Mouse (Mus musculus) midbrain, postnatal 0 days (tissue): Measurements from ENCODE around the gene Lypd1. TPM values are rescaled to one million over a fixed set of nuclear protein-coding genes. Genes with fewer than 3 reads are reported as not detected.

ENCODE experiments used
- ATAC-seq: fragments of 200-750 bp; cut with Nextera tagmentation; 2 replicates; pipeline ENCODE4 v1.8.0; 2017; ENCODE audit warnings: moderate number of reproducible peaks, mild to moderate bottlenecking, moderate TSS enrichment, moderate library complexity; ENCODE audit not compliant: low FRiP score
- DNase-seq: peaks from one replicate; pipeline ENCODE4 v3.0.0-alpha.2; 2015; ENCODE audit warnings: low spot score
- H3K27ac ChIP-seq: fragments of 300-500 bp; sonication (generic); 2 replicates; pipeline ENCODE4 v1.5.1; 2014; ENCODE audit warnings: low read depth, mild to moderate bottlenecking, low read length, mixed read lengths
- H3K27me3 ChIP-seq: fragments of 300-500 bp; sonication (generic); 2 replicates; pipeline ENCODE4 v1.6.1; 2014; ENCODE audit warnings: low read length, control low read depth, mixed read lengths; ENCODE audit not compliant: insufficient read depth
- H3K36me3 ChIP-seq: fragments of 300-500 bp; sonication (generic); 2 replicates; pipeline ENCODE4 v1.6.1; 2014; ENCODE audit warnings: low read length, control low read depth, mixed read lengths; ENCODE audit not compliant: insufficient read depth
- H3K4me1 ChIP-seq: fragments of 300-500 bp; sonication (generic); 2 replicates; pipeline ENCODE4 v1.6.1; 2014; ENCODE audit warnings: mild to moderate bottlenecking, control low read depth, antibody characterized with exemption, low read length, mixed read lengths; ENCODE audit not compliant: insufficient read depth
- H3K4me2 ChIP-seq: fragments of 300-500 bp; sonication (generic); 2 replicates; pipeline ENCODE4 v1.6.1; 2014; ENCODE audit warnings: low read depth, mild to moderate bottlenecking, low read length, mixed read lengths; ENCODE audit not compliant: poor library complexity, severe bottlenecking
- H3K4me3 ChIP-seq: fragments of 300-500 bp; sonication (generic); 2 replicates; pipeline ENCODE4 v1.5.1; 2014; ENCODE audit warnings: low read depth, mild to moderate bottlenecking, low read length, moderate library complexity
- H3K9ac ChIP-seq: fragments of 300-500 bp; sonication (generic); replicated peaks from 2 replicates; pipeline ENCODE4 v1.6.1; 2014; ENCODE audit warnings: mild to moderate bottlenecking, low read length, moderate library complexity, mixed read lengths; ENCODE audit not compliant: poor library complexity, severe bottlenecking
- H3K9me3 ChIP-seq: fragments of 300-500 bp; sonication (generic); 2 replicates; pipeline ENCODE4 v1.6.1; 2016; ENCODE audit warnings: low read length, control low read depth
- CTCF ChIP-seq: IDR thresholded peaks from 2 replicates; pipeline ENCODE4 v1.5.1; 2016; ENCODE audit warnings: antibody characterized with exemption, mild to moderate bottlenecking
- WGBS: fragments of 180-500 bp; shearing (Covaris S2); extraction: QIAGEN DNeasy Blood & Tissue Kit; methylation state at CpG from one replicate; pipeline ENCODE4 v1.1.7; 2014; 5-methylcytosine and 5-hydroxymethylcytosine counted together
- polyA plus RNA-seq: library from polyadenylated mRNA; unstranded; fragments of >200 nt; fragmentation: Nextera tagmentation; extraction: Ambion mirVana; gene quantifications from 2 replicates; pipeline ENCODE4 v1.2.1, GENCODE M21; 2015
- total RNA-seq: library from RNA; depleted of rRNA; stranded (reverse); fragments of >200 nt; gene quantifications from 2 replicates; pipeline ENCODE4 v1.2.3, GENCODE M21; 2014; rRNA removed

Gene Lypd1
- total and polyA plus RNA-seq, 2 experiments from 2014 or later = 92.8 to 116 TPM

- DNase-seq (no peak), ATAC-seq (no peak)
- 92% methylated on average over 4 of the region's 4 CpGs for WGBS
- H3K4me1 ChIP-seq = no peaks in the 10 kb centered on the region
- no peaks in the 10 kb centered on the region for H3K9me3 ChIP-seq
- no peak for TF ChIP-seq CTCF
- no peaks in the 10 kb centered on the region for H3K27me3 ChIP-seq
- H3K27ac ChIP-seq = no peak overlapping the region
- no peaks in the 10 kb centered on the region for H3K36me3 ChIP-seq
- H3K9ac ChIP-seq = no peak overlapping the region
- H3K4me2 ChIP-seq = no peak overlapping the region
- H3K4me3 ChIP-seq = no peak overlapping the region
These were observed 89.3 kb downstream of the Lypd1 start for GRCm38 (mm10) chr1:125823611-125824010.

GRCm38 (mm10) chr1:125821101-125821500 lies 91.8 kb downstream of the Lypd1 start:
- Histone ChIP-seq H3K9ac (no peak overlapping the region), H3K4me3 (no peak overlapping the region), H3K27me3 (no peaks in the 10 kb centered on the region), H3K27ac (no peak overlapping the region), H3K4me2 (no peak overlapping the region), H3K36me3 (no peaks in the 10 kb centered on the region), H3K9me3 (no peaks in the 10 kb centered on the region), H3K4me1 (no peaks in the 10 kb centered on the region)
- ATAC-seq (no peak), DNase-seq (no peak)
- WGBS = 75% methylated on average over 7 of the region's 7 CpGs
- no peak for TF ChIP-seq CTCF

Other genes starting within 250 kb of the Lypd1 start
- gene Gpr39, start 236.1 kb downstream of the Lypd1 start, total RNA-seq = 1.6 TPM in 1 of 2 replicates, not detected in the other
- 0.06 TPM in 1 of 2 replicates, not detected in the other for gene Gpr39, start 236.1 kb downstream of the Lypd1 start, polyA plus RNA-seq